Mouse (Mus musculus): ENCODE data around the gene Cntn6.

Cntn6 gene

GRCm38 (mm10) chr6:104492490-104493431 lies at the start of gene Cntn6:
Cntn6 (plus strand) TSS chr6:104492790.
- no peak for DNase-seq (ENCODE audit: low read depth, low spot score)

GRCm38 (mm10) chr6:104443731-104444130 lies 48.9 kb upstream of the Cntn6 start:
- DNase-seq (ENCODE audit: low read depth, low spot score): no peak

- no peak for DNase-seq (ENCODE audit: low read depth, low spot score)
Observed at GRCm38 (mm10) chr6:104470706-104471105, 21.9 kb upstream of the Cntn6 start.

GRCm38 (mm10) chr6:104479242-104479641 lies 13.3 kb upstream of the Cntn6 start:
- DNase-seq (ENCODE audit: low read depth, low spot score): no peak

GRCm38 (mm10) chr6:104493459-104493858 lies 869 bp downstream of the Cntn6 start:
- DNase-seq (ENCODE audit: low read depth, low spot score): no peak

- no peak for DNase-seq (ENCODE audit: low read depth, low spot score)
Observed at GRCm38 (mm10) chr6:104495801-104496200, 3.2 kb downstream of the Cntn6 start.

GRCm38 (mm10) chr6:104563993-104564392 lies 71.4 kb downstream of the Cntn6 start:
- DNase-seq (ENCODE audit: low read depth, low spot score): no peak

- no peak for DNase-seq (ENCODE audit: low read depth, low spot score)
Observed at GRCm38 (mm10) chr6:104569564-104569963, 77.0 kb downstream of the Cntn6 start.

GRCm38 (mm10) chr6:104588028-104588427 lies 95.4 kb downstream of the Cntn6 start:
- no peak for DNase-seq (ENCODE audit: low read depth, low spot score)

GRCm38 (mm10) chr6:104600838-104601397 lies 108.3 kb downstream of the Cntn6 start:
- no peak for DNase-seq (ENCODE audit: low read depth, low spot score)

GRCm38 (mm10) chr6:104602894-104603293 lies 110.3 kb downstream of the Cntn6 start:
- no peak for DNase-seq (ENCODE audit: low read depth, low spot score)

- no peak for DNase-seq (ENCODE audit: low read depth, low spot score)
Observed at GRCm38 (mm10) chr6:104603371-104603770, 110.8 kb downstream of the Cntn6 start.

GRCm38 (mm10) chr6:104605214-104605613 lies 112.6 kb downstream of the Cntn6 start:
- DNase-seq (ENCODE audit: low read depth, low spot score): no peak

- no peak for DNase-seq (ENCODE audit: low read depth, low spot score)
Observed at GRCm38 (mm10) chr6:104653518-104653917, 160.9 kb downstream of the Cntn6 start.

- DNase-seq (ENCODE audit: low read depth, low spot score): no peak
Observed at GRCm38 (mm10) chr6:104668701-104669100, 176.1 kb downstream of the Cntn6 start.

- DNase-seq (ENCODE audit: low read depth, low spot score): no peak
Observed at GRCm38 (mm10) chr6:104674249-104674648, 181.7 kb downstream of the Cntn6 start.

GRCm38 (mm10) chr6:104679809-104680495 lies 187.4 kb downstream of the Cntn6 start:
- no peak for DNase-seq (ENCODE audit: low read depth, low spot score)

- no peak for DNase-seq (ENCODE audit: low read depth, low spot score)
Observed at GRCm38 (mm10) chr6:104687980-104688379, 195.4 kb downstream of the Cntn6 start.

- no peak for DNase-seq (ENCODE audit: low read depth, low spot score)
Observed at GRCm38 (mm10) chr6:104688439-104689125, 196.0 kb downstream of the Cntn6 start.

GRCm38 (mm10) chr6:104728571-104728970 lies 236.0 kb downstream of the Cntn6 start:
- no peak for DNase-seq (ENCODE audit: low read depth, low spot score)

- no peak for DNase-seq (ENCODE audit: low read depth, low spot score)
Observed at GRCm38 (mm10) chr6:104734256-104734655, 241.7 kb downstream of the Cntn6 start.

- DNase-seq (ENCODE audit: low read depth, low spot score): no peak
Observed at GRCm38 (mm10) chr6:104738999-104739398, 246.4 kb downstream of the Cntn6 start.
